Mouse (Mus musculus) hindbrain, embryonic 15.5 days (tissue): Measurements from ENCODE around the gene Il4ra. TPM values are rescaled to one million over a fixed set of nuclear protein-coding genes. Genes with fewer than 3 reads are reported as not detected.

Experiments
- ATAC-seq: fragments of 200-750 bp; cut with Nextera tagmentation; 2 replicates; pipeline ENCODE4 v1.8.0; 2017; ENCODE audit warnings: low read depth, moderate number of reproducible peaks, moderate TSS enrichment; ENCODE audit not compliant: low FRiP score
- H3K27ac ChIP-seq: fragments of 300-500 bp; sonication (generic); replicated peaks from 2 replicates; pipeline ENCODE4 v1.5.1; 2015; ENCODE audit warnings: mild to moderate bottlenecking, inconsistent platforms
- H3K27me3 ChIP-seq: fragments of 300-500 bp; sonication (generic); 2 replicates; pipeline ENCODE4 v1.6.1; 2015; ENCODE audit warnings: control low read depth, inconsistent platforms
- H3K36me3 ChIP-seq: fragments of 300-500 bp; sonication (generic); 2 replicates; pipeline ENCODE4 v1.6.1; 2015; ENCODE audit warnings: control low read depth, inconsistent platforms
- H3K4me1 ChIP-seq: fragments of 300-500 bp; sonication (generic); replicated peaks from 2 replicates; pipeline ENCODE4 v1.6.1; 2015; ENCODE audit warnings: control low read depth, inconsistent platforms
- H3K4me2 ChIP-seq: fragments of 300-500 bp; sonication (generic); 2 replicates; pipeline ENCODE4 v1.6.1; 2015; ENCODE audit warnings: moderate library complexity, mild to moderate bottlenecking, inconsistent platforms
- H3K4me3 ChIP-seq: fragments of 300-500 bp; sonication (generic); 2 replicates; pipeline ENCODE4 v1.5.1; 2015; ENCODE audit warnings: mild to moderate bottlenecking, inconsistent platforms
- H3K9ac ChIP-seq: fragments of 300-500 bp; sonication (generic); 2 replicates; pipeline ENCODE4 v1.6.1; 2015; ENCODE audit warnings: inconsistent platforms
- H3K9me3 ChIP-seq: fragments of 300-500 bp; sonication (generic); 2 replicates; pipeline ENCODE4 v1.6.1; 2016; ENCODE audit warnings: control low read depth, inconsistent platforms
- WGBS: fragments of 180-500 bp; shearing (Covaris S2); methylation state at CpG from one replicate; pipeline ENCODE4 v1.1.7; 2015; 5-methylcytosine and 5-hydroxymethylcytosine counted together
- polyA plus RNA-seq: library from polyadenylated mRNA; unstranded; fragments of >200 nt; fragmentation: Nextera tagmentation; extraction: Ambion mirVana; gene quantifications from 2 replicates; pipeline ENCODE4 v1.2.1, GENCODE M21; 2015

Gene Il4ra
- polyA plus RNA-seq, 1 experiment from 2014 or later: 4.8 TPM

GRCm38 (mm10) chr7:125605725-125606139 lies 53.8 kb downstream of the Il4ra start:
- H3K4me1 ChIP-seq: no peaks in the 10 kb centered on the region
- no peaks in the 10 kb centered on the region for H3K27me3 ChIP-seq
- H3K36me3 ChIP-seq: no peaks in the 10 kb centered on the region
- H3K9me3 ChIP-seq: no peaks in the 10 kb centered on the region
- ATAC-seq: no peak
- no peak overlapping the region for H3K4me2 ChIP-seq
- H3K9ac ChIP-seq: no peak overlapping the region
- no peak overlapping the region for H3K27ac ChIP-seq
- WGBS: 76% methylated on average over 4 of the region's 4 CpGs
- H3K4me3 ChIP-seq: no peak overlapping the region

- no peak overlapping the region for H3K27ac ChIP-seq
- H3K9me3 ChIP-seq: no peaks in the 10 kb centered on the region
- no peaks in the 10 kb centered on the region for H3K4me1 ChIP-seq
- H3K9ac ChIP-seq: no peak overlapping the region
- WGBS: 58% methylated on average over 2 of the region's 2 CpGs
- no peak overlapping the region for H3K4me2 ChIP-seq
- no peak overlapping the region for H3K4me3 ChIP-seq
- H3K36me3 ChIP-seq: no peaks in the 10 kb centered on the region
- no peak for ATAC-seq
- no peaks in the 10 kb centered on the region for H3K27me3 ChIP-seq
Observed at GRCm38 (mm10) chr7:125606265-125607164, 54.6 kb downstream of the Il4ra start.

GRCm38 (mm10) chr7:125607384-125608182 lies 55.7 kb downstream of the Il4ra start:
- H3K36me3 ChIP-seq: no peaks in the 10 kb centered on the region
- no peak overlapping the region for H3K9ac ChIP-seq
- H3K27me3 ChIP-seq: no peaks in the 10 kb centered on the region
- H3K4me2 ChIP-seq: no peak overlapping the region
- WGBS: 63% methylated on average over 6 of the region's 6 CpGs
- no peak overlapping the region for H3K4me3 ChIP-seq
- H3K9me3 ChIP-seq: no peaks in the 10 kb centered on the region
- no peaks in the 10 kb centered on the region for H3K4me1 ChIP-seq
- no peak overlapping the region for H3K27ac ChIP-seq
- no peak for ATAC-seq

- Histone ChIP-seq H3K4me1 (no peaks in the 10 kb centered on the region), H3K4me2 (no peak overlapping the region), H3K27me3 (no peaks in the 10 kb centered on the region), H3K9me3 (no peaks in the 10 kb centered on the region), H3K36me3 (no peaks in the 10 kb centered on the region), H3K9ac (no peak overlapping the region), H3K27ac (no peak overlapping the region), H3K4me3 (no peak overlapping the region)
- no peak for ATAC-seq
- WGBS: 88% methylated on average over 4 of the region's 4 CpGs
Observed at GRCm38 (mm10) chr7:125608183-125608688, 56.3 kb downstream of the Il4ra start.

GRCm38 (mm10) chr7:125613579-125613978 lies 61.7 kb downstream of the Il4ra start:
- Histone ChIP-seq H3K27me3 (no peaks in the 10 kb centered on the region), H3K4me2 (no peak overlapping the region), H3K9me3 (no peaks in the 10 kb centered on the region), H3K27ac (no peak overlapping the region), H3K36me3 (no peaks in the 10 kb centered on the region), H3K4me3 (no peak overlapping the region), H3K4me1 (no peaks in the 10 kb centered on the region), H3K9ac (no peak overlapping the region)
- ATAC-seq: no peak
- 83% methylated on average over 5 of the region's 5 CpGs for WGBS

GRCm38 (mm10) chr7:125615453-125615852 lies 63.5 kb downstream of the Il4ra start:
- no peaks in the 10 kb centered on the region for H3K9me3 ChIP-seq
- ATAC-seq: no peak
- H3K4me1 ChIP-seq: no peaks in the 10 kb centered on the region
- no peaks in the 10 kb centered on the region for H3K27me3 ChIP-seq
- WGBS: 89% methylated on average over 7 of the region's 7 CpGs
- no peak overlapping the region for H3K4me3 ChIP-seq
- H3K4me2 ChIP-seq: no peak overlapping the region
- no peak overlapping the region for H3K9ac ChIP-seq
- H3K27ac ChIP-seq: no peak overlapping the region
- H3K36me3 ChIP-seq: no peaks in the 10 kb centered on the region

- no peak for ATAC-seq
Observed at GRCm38 (mm10) chr7:125618016-125618415, 66.1 kb downstream of the Il4ra start.

GRCm38 (mm10) chr7:125620077-125620476 lies 68.2 kb downstream of the Il4ra start:
- Histone ChIP-seq H3K9ac (no peak overlapping the region), H3K27ac (no peak overlapping the region), H3K36me3 (no peaks in the 10 kb centered on the region), H3K27me3 (no peaks in the 10 kb centered on the region), H3K4me1 (no peaks in the 10 kb centered on the region), H3K4me2 (no peak overlapping the region), H3K9me3 (no peaks in the 10 kb centered on the region), H3K4me3 (no peak overlapping the region)
- no peak for ATAC-seq
- 79% methylated on average over 4 of the region's 4 CpGs for WGBS

More at GRCm38 (mm10) chr7:125618016-125618415, 66.1 kb downstream of the Il4ra start:
- H3K27me3 ChIP-seq: no peaks in the 10 kb centered on the region
- H3K36me3 ChIP-seq: no peaks in the 10 kb centered on the region
- no peak overlapping the region for H3K4me2 ChIP-seq
- H3K27ac ChIP-seq: no peak overlapping the region
- no peak overlapping the region for H3K4me3 ChIP-seq
- WGBS: 88% methylated on average over 7 of the region's 7 CpGs
- no peaks in the 10 kb centered on the region for H3K4me1 ChIP-seq
- H3K9me3 ChIP-seq: no peaks in the 10 kb centered on the region
- H3K9ac ChIP-seq: no peak overlapping the region

- H3K4me1 ChIP-seq: no peaks in the 10 kb centered on the region
- WGBS: 77% methylated on average over 7 of the region's 7 CpGs
- H3K9ac ChIP-seq: no peak overlapping the region
- H3K27ac ChIP-seq: no peak overlapping the region
- no peak for ATAC-seq
- no peaks in the 10 kb centered on the region for H3K9me3 ChIP-seq
- no peaks in the 10 kb centered on the region for H3K36me3 ChIP-seq
- H3K4me2 ChIP-seq: no peak overlapping the region
- no peaks in the 10 kb centered on the region for H3K27me3 ChIP-seq
- no peak overlapping the region for H3K4me3 ChIP-seq
Observed at GRCm38 (mm10) chr7:125622741-125623685, 71.1 kb downstream of the Il4ra start.

- no peaks in the 10 kb centered on the region for H3K9me3 ChIP-seq
- no peak overlapping the region for H3K27ac ChIP-seq
- no peak; the same call in 1 of the 2 replicates for ATAC-seq
- no peaks in the 10 kb centered on the region for H3K36me3 ChIP-seq
- no peaks in the 10 kb centered on the region for H3K27me3 ChIP-seq
- no peak overlapping the region for H3K9ac ChIP-seq
- WGBS: 81% methylated on average over 4 of the region's 4 CpGs
- no peak overlapping the region for H3K4me2 ChIP-seq
- H3K4me1 ChIP-seq: no peaks in the 10 kb centered on the region
- no peak overlapping the region for H3K4me3 ChIP-seq
Observed at GRCm38 (mm10) chr7:125625219-125625618, 73.3 kb downstream of the Il4ra start.

GRCm38 (mm10) chr7:125625829-125626228 lies 73.9 kb downstream of the Il4ra start:
- Histone ChIP-seq H3K4me2 (no peak overlapping the region), H3K9me3 (no peaks in the 10 kb centered on the region), H3K9ac (no peak overlapping the region), H3K27me3 (no peaks in the 10 kb centered on the region), H3K36me3 (no peaks in the 10 kb centered on the region), H3K4me3 (no peak overlapping the region), H3K4me1 (no peaks in the 10 kb centered on the region), H3K27ac (no peak overlapping the region)
- no peak for ATAC-seq
- 64% methylated on average over 7 of the region's 7 CpGs for WGBS
